Mouse (Mus musculus) adrenal gland, postnatal 10 days (tissue): ENCODE measurements around the gene Adam17. TPM values are rescaled to one million over a fixed set of nuclear protein-coding genes. Genes with fewer than 3 reads are reported as not detected.

Experiments used
- total RNA-seq, 2 experiments: library from RNA; stranded (reverse); gene quantifications; 2 replicates each; pipeline ENCODE4 v1.2.3; 2021

Gene Adam17
- total RNA-seq, 2 experiments from 2014 or later, result 48.0 to 53.1 TPM

Other genes with a start within 250 kb of the Adam17 start
- 10 to 100 TPM; 68.6 to 74.4 TPM for gene Cpsf3, start 88.2 kb downstream of the Adam17 start, total RNA-seq
- 10 to 100 TPM; 58.7 to 63.3 TPM for gene Itgb1bp1, start 87.3 kb downstream of the Adam17 start, total RNA-seq
- gene Iah1, start 57.2 kb downstream of the Adam17 start, total RNA-seq, result 10 to 100 TPM; 73.4 to 86.9 TPM
- 100 to 1,000 TPM; 236 to 242 TPM for gene Ywhaq, start 44.0 kb upstream of the Adam17 start, total RNA-seq